Mouse (Mus musculus) heart, adult 10 weeks (tissue): ENCODE results near the gene 4931417E11Rik. TPM values are rescaled to one million over a fixed set of nuclear protein-coding genes. Genes with fewer than 3 reads are reported as not detected.

Experiments
- polyA plus RNA-seq: library from polyadenylated mRNA; stranded (reverse); fragments of 350-450 nt; fragmentation: Illumina TruSeq; extraction: RNeasy Lipid Tissue Mini Kit (QIAGEN cat#74804); gene quantifications from one replicate; pipeline ENCODE4 v1.2.3, GENCODE M21; 2014; ENCODE audit warnings: low read depth, low replicate concordance

The 4931417E11Rik gene
- not detected for polyA plus RNA-seq

GRCm38 (mm10) chr6:73469567-73469966, at the start of gene 4931417E11Rik:
TSS of gene 4931417E11Rik (minus strand) at chr6:73469667.

Other genes with a start within 250 kb of the 4931417E11Rik start
- gene Dnah6, start 248.0 kb downstream of the 4931417E11Rik start, polyA plus RNA-seq, result 0.08 TPM
- 558 TPM for gene Suclg1, start 221.3 kb downstream of the 4931417E11Rik start, polyA plus RNA-seq